Mouse (Mus musculus): ENCODE measurements around the gene Fam149a.

GRCm38 (mm10) chr8:45358132-45358918 is 23.8 kb downstream of the Fam149a start:
- TF ChIP-seq CTCF (IDR thresholded peaks at IDR 0.05; ENCODE audit: insufficient read depth, low read depth, low read length) (no peak), POLR2A (IDR thresholded peaks at IDR 0.05; ENCODE audit: insufficient read depth, low read depth, low read length) (no peak)

All from olfactory bulb, adult 2 months (tissue).